Mouse (Mus musculus): ENCODE measurements around the gene Scg5. TPM values are rescaled to one million over a fixed set of nuclear protein-coding genes. Genes with fewer than 3 reads are reported as not detected.

The Scg5 gene
- polyA plus RNA-seq, 1 experiment from 2014 or later: 188 TPM

DNA sequence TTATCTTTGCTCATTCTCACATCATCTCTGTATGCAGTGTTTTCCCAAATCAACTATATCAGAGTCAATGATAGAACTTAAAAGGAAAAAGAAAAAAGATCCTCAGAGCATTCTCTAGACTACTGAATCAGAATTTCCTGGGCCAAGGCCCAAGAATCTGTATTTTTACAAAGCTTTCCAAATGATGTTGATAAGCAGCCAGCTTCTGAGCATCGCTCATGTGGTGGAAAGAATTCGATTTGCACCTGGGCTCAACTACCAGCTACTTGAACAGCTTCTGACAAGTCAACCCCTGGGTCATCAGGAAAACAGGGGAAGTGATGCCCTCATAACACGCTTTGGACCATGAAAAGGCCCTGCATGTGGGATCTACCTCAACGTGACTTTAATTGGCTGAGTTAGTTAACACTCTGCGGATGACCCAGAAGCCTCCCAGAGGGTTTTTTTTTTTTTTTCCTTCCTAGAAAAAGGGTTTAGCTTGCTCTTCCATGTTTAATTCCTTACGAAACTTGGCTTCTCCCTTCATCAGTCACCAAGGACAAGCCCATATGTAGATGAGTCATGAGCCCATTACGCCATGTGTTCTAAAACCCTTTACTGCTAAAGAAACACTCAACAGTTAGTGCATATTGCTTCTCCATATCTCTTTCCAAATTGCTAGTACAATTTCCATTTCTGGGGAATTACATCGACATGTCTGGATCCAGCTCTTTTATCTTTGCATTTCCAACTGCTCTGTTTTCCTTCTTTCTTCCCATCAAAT, 60.2 kb downstream of the Scg5 start:
- no peak for ATAC-seq
- H3K4me1 ChIP-seq (replicated peaks): no peaks in the 10 kb centered on the region
- 93% methylated on average over 8 of the region's 8 CpGs for WGBS

DNA sequence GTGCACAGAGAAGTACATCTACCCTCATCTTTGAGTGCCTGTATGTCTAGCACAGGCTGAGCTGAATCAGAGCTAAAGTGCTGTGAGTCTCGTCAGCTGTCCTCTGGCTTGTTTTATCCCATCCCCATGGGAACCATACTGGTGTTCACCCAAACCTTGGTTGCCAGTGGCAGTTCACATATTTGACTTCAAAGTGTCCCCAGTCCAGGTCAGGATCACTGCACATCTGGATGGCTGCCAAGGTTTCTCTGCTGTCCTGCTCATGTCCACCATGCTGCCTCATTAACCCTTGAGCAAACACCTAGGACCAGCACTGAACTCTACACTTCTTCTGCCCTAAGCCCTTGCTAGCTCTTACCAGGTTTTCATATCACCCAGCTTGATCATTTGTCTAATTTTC, 63.0 kb downstream of the Scg5 start:
- H3K4me3 ChIP-seq (replicated peaks): no peak overlapping the region
- H3K9me3 ChIP-seq: no peaks in the 10 kb centered on the region
- H3K27ac ChIP-seq: no peak overlapping the region
- no peaks in the 10 kb centered on the region for H3K27me3 ChIP-seq
- H3K4me2 ChIP-seq (replicated peaks): no peak overlapping the region
- no peak for ATAC-seq
- H3K36me3 ChIP-seq: no peaks in the 10 kb centered on the region
- H3K9ac ChIP-seq (replicated peaks): no peak overlapping the region
- 55% methylated on average over 1 of the region's 1 CpGs for WGBS
- H3K4me1 ChIP-seq (replicated peaks): no peaks in the 10 kb centered on the region

More for the DNA sequence above, 60.2 kb downstream of the Scg5 start:
- Histone ChIP-seq H3K4me2 (replicated peaks) (no peak overlapping the region), H3K4me3 (replicated peaks) (no peak overlapping the region), H3K27ac (no peak overlapping the region), H3K27me3 (no peaks in the 10 kb centered on the region), H3K9me3 (no peaks in the 10 kb centered on the region), H3K36me3 (peaks cover 4% of the 10 kb centered on the region; the same call in 1 of the 2 replicates), H3K9ac (replicated peaks) (no peak overlapping the region)

DNA sequence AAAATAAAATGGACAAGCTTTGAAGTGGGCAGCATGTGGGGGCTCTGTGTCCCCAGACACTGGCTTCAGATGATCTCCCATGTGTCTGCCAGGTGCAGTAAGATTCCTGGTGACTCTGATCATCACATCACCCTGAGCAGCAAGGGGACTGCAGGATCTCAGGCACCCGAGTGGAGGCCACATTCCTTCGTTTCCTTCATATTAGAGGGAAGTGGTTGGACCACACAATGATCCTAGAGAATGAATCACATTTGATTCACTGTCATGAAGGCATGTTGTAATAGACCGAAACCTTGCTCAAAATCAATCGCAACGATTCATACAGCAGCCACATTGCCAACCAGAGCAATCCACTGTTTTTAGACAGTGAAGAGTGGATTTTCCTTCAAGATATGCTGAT, 64.0 kb downstream of the Scg5 start:
- no peaks in the 10 kb centered on the region for H3K36me3 ChIP-seq
- no peaks in the 10 kb centered on the region for H3K4me1 ChIP-seq (replicated peaks)
- H3K9me3 ChIP-seq: no peaks in the 10 kb centered on the region
- 89% methylated on average over 5 of the region's 5 CpGs for WGBS
- peaks cover 8% of the 10 kb centered on the region for H3K27me3 ChIP-seq
- H3K27ac ChIP-seq: no peak overlapping the region
- no peak for ATAC-seq
- H3K4me2 ChIP-seq (replicated peaks): no peak overlapping the region
- H3K4me3 ChIP-seq (replicated peaks): no peak overlapping the region
- no peak overlapping the region for H3K9ac ChIP-seq (replicated peaks)

DNA sequence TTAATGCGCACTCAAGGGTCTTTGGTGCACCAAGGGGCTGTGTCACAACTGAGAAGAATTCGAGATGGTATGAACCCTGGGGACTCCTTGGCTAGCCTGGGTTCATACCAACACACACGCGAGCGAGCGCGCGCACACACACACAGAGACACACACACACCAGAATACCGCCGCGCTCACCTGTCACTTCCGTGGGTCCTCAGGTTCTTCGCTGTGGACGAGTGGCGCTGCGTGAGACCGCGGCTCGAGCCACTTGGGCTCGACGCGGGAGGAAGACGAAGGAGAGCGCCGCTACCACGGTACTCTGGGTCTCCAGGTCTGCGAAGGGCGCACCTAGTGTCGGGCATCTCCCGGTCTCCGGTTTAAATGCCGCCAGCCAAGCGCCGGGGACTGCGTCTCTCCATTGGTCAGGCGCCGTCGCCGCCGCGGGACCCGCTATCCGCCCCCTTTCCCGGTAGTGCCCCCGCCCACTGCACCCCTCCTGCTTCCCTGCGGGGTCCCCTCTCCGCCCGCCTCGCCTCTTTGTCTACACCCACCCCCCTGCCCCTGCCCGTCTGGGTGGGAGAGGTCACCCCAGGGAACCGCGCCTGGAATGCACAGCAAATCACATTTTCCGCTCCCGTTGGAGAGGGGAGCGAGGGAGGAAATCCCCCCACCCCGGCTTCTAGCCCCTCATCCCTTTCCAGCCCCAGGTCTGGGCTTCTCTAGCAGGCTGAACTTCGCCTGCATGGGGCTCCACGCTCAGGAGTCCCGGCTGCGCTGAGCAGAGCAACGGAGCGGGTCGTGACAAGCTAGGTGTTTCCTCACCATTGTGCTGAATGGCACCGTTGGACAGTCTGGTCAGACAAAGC, 70.4 kb downstream of the Scg5 start, which contains the start of gene Grem1:
Grem1 (minus strand) TSS at position 336 of the 851 bp plus-strand sequence.
- Histone ChIP-seq H3K9ac (replicated peaks) (peak within 1 kb of the TSS; percentile 67), H3K4me2 (replicated peaks) (peak within 1 kb of the TSS; percentile 94), H3K4me3 (replicated peaks) (peak within 1 kb of the TSS; percentile 55), H3K27me3 (peaks cover 57% of the 10 kb centered on the region), H3K36me3 (no peaks in the 10 kb centered on the region), H3K27ac (no peak within 1 kb of the TSS), H3K9me3 (no peaks in the 10 kb centered on the region), H3K4me1 (replicated peaks) (peaks cover 18% of the 10 kb centered on the region)
- WGBS: under 1% methylated on average over 63 of the region's 64 CpGs
- ATAC-seq: peak; percentile 82

DNA sequence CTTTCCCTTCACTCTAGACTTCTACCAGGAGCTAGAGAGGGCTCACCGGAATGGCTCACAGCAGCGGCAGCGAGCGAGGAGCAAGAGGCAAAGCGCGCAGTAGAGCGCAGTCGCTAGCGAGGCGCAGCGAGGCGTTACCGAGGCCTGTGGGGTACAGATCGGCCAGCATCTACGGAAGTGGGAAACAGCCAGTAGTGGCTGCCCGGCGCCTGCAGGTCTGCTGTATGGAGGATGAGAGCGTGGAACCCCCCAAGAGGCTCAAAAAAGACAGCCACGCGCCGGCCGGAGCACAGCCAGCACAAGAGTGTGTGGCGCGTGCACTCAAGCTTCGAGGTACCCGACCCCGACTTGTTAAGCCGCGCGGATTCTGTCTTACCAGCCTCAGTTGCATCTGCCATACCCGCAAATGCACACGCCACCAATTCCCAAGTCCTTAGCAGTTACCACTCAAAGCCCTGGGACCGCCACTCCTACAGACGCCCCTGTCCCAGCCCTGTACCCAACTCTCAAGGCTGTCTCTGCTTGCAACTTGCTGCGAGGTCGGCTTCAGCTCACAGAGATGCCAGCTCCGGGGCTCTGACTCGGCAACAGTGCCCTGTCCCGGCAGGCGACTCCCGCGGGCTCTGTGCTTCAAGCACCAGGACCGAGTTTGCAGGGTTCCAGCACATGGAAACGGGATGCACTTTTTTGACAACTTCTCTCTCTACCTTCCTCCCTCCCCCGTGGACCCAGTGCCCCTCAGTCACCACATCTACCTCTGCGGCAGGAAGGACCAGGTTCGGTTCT, 71.2 kb downstream of the Scg5 start:
- ATAC-seq: peak; percentile 32
- H3K4me3 ChIP-seq (replicated peaks): peak overlapping the region; percentile 55
- no peak overlapping the region for H3K27ac ChIP-seq
- peak overlapping the region; percentile 94 for H3K4me2 ChIP-seq (replicated peaks)
- H3K9ac ChIP-seq (replicated peaks): peak overlapping the region; percentile 67
- no peaks in the 10 kb centered on the region for H3K9me3 ChIP-seq
- H3K27me3 ChIP-seq: peaks cover 57% of the 10 kb centered on the region
- peaks cover 18% of the 10 kb centered on the region for H3K4me1 ChIP-seq (replicated peaks)
- no peaks in the 10 kb centered on the region for H3K36me3 ChIP-seq
- WGBS: under 1% methylated on average over 47 of the region's 47 CpGs

DNA sequence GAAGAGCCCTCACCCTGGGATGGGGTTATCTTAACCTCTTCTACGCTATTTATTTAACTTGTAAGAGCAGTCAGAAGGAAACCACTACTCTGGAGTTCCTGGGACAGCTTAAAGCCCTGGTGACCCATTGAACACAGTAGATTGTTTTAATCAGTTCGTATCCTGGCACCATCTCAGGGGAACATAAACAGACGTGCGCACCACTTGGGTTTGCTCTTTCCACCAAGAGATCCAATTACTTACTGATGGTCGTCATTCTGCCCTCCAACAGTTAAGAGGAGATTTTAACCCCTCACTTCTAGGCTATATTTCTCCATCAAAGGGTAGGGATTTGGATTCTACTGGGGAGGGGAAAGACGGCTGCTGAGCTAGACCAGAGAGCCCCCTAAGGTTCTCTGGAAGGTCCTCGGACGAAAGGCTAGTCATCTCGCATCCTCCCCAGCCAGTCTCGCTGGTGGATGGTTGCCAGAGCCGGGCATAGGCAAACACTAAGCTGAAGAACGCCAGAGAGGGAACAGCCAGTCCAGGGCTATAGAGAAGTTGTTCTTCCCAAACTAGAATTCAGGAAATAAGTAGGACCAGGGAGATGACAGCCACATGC, 71.9 kb downstream of the Scg5 start:
- Histone ChIP-seq H3K9ac (replicated peaks) (peak overlapping the region; percentile 67), H3K36me3 (no peaks in the 10 kb centered on the region), H3K4me3 (replicated peaks) (peak overlapping the region; percentile 55), H3K9me3 (no peaks in the 10 kb centered on the region), H3K27ac (no peak overlapping the region), H3K27me3 (peaks cover 57% of the 10 kb centered on the region), H3K4me1 (replicated peaks) (peaks cover 18% of the 10 kb centered on the region), H3K4me2 (replicated peaks) (peak overlapping the region; percentile 94)
- 0 out of 2 replicates have a peak, but pooled peaks have one; percentile 1 for ATAC-seq
- WGBS: 3% methylated on average over 12 of the region's 12 CpGs

DNA sequence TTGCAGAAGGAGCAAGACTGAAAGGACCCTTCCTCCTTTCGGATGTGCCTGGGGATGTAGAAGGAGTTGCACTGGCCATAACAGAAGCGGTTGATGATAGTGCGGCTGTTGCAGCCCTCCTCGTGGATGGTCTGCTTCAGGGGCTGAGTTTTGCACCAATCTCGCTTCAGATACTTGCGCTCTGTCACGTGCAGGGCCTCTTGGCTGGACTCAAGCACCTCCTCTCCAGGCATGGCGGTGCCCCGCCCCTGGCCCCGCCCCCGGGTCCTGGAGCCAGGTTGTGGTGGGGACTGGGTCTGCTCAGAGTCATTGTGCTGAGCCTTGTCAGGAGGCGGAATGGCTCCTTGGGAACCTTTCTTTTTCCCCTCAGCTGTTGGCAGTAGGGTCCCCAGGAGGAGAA, 79.2 kb downstream of the Scg5 start:
- 77% methylated on average over 12 of the region's 12 CpGs for WGBS
- Histone ChIP-seq H3K27me3 (peaks cover 4% of the 10 kb centered on the region; the same call in 1 of the 2 replicates), H3K4me1 (replicated peaks) (no peaks in the 10 kb centered on the region), H3K4me3 (replicated peaks) (no peak overlapping the region), H3K27ac (no peak overlapping the region), H3K9ac (replicated peaks) (no peak overlapping the region), H3K4me2 (replicated peaks) (no peak overlapping the region), H3K9me3 (no peaks in the 10 kb centered on the region), H3K36me3 (no peaks in the 10 kb centered on the region)
- 0 out of 2 replicates have a peak, but pooled peaks have one; percentile 4 for ATAC-seq

DNA sequence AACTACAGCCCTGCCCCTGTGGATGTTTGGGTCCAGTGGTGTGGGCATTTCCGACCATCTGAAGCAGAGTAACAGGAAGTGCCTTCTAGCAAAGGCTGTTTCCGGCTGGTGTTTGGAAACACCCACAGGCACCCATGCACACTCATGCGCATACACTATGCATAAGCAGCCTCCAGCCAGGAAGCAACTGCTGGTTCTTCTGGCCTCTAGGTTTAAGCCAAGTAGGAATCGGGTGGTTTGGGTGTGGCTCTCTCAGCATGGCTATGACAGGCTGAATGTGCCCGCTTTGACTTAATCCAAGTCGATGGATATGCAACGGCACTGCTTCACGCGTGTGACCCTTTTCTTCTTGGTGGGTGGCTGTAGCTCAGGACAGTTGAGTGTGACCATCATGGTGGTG, 79.6 kb downstream of the Scg5 start:
- no peak overlapping the region for H3K4me2 ChIP-seq (replicated peaks)
- WGBS: 89% methylated on average over 9 of the region's 9 CpGs
- no peaks in the 10 kb centered on the region for H3K4me1 ChIP-seq (replicated peaks)
- H3K27me3 ChIP-seq: 0 out of 2 replicates have a peak, but pooled peaks cover 3% of the 10 kb centered on the region
- H3K4me3 ChIP-seq (replicated peaks): no peak overlapping the region
- no peaks in the 10 kb centered on the region for H3K36me3 ChIP-seq
- H3K9ac ChIP-seq (replicated peaks): no peak overlapping the region
- ATAC-seq: peak; percentile 17; the same call in 1 of the 2 replicates
- H3K27ac ChIP-seq: no peak overlapping the region
- H3K9me3 ChIP-seq: no peaks in the 10 kb centered on the region

DNA sequence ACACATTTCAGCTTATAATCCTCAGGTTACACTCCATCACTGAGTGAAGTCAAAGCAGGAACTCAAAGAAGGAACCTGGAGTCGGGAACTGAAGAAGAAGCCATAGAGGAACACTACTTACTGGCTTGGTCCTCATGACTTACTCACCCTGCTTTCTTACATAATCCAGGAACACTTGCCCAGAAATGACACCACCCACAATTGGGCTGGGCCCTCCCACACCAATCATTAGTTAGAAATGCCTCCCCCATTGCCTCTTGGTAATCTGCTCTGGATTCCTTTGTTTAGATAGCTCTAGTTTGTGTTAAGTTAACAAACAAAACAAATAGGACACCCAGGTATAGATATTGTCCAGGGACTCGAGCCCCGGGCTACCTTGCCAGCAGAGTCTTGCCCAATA, 100.3 kb downstream of the Scg5 start:
- no peaks in the 10 kb centered on the region for H3K27me3 ChIP-seq
- no peaks in the 10 kb centered on the region for H3K36me3 ChIP-seq
- no peak overlapping the region for H3K4me3 ChIP-seq (replicated peaks)
- ATAC-seq: no peak
- no peaks in the 10 kb centered on the region for H3K4me1 ChIP-seq (replicated peaks)
- 91% methylated on average over 3 of the region's 3 CpGs for WGBS
- no peaks in the 10 kb centered on the region for H3K9me3 ChIP-seq
- no peak overlapping the region for H3K9ac ChIP-seq (replicated peaks)
- H3K4me2 ChIP-seq (replicated peaks): no peak overlapping the region
- no peak overlapping the region for H3K27ac ChIP-seq

Data from midbrain, embryonic 13.5 days (tissue).